Mouse (Mus musculus) urinary bladder, adult 2 months (tissue): Measurements from ENCODE around the gene Retn. TPM values are rescaled to one million over a fixed set of nuclear protein-coding genes. Genes with fewer than 3 reads are reported as not detected.

Experiments used
- DNase-seq: peaks from one replicate; pipeline ENCODE4 v3.0.0; 2022; ENCODE audit warnings: low spot score
- polyA plus RNA-seq: library from polyadenylated mRNA; depleted of rRNA; stranded (reverse); fragments of >200 nt; gene quantifications from 2 replicates; pipeline ENCODE4 v1.2.3, GENCODE M21; 2012; rRNA removed

The Retn gene
- polyA plus RNA-seq: 53.8 and 69.7 TPM in 2 replicates

DNA sequence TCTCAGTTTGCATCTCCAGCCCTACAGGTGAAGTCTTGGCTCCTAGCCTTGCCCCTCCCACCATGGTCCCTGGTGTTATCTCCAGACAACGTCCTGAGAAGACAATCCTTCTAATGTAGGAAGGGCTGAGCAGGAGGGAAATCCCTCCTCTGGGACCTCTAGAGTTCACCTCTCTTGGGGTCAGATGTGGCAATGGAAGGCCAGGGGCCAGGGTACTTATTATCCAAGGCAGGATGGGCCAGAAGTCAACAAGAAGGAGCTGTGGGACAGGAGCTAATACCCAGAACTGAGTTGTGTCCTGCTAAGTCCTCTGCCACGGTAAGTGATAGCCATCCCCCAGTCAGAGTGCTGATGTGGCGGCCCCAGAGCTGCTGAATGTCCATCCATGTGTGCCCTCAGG, at the start of gene Retn:
Gene Retn (plus strand): TSS at position 245 of the 400 bp plus-strand sequence.
- DNase-seq: no peak

DNA sequence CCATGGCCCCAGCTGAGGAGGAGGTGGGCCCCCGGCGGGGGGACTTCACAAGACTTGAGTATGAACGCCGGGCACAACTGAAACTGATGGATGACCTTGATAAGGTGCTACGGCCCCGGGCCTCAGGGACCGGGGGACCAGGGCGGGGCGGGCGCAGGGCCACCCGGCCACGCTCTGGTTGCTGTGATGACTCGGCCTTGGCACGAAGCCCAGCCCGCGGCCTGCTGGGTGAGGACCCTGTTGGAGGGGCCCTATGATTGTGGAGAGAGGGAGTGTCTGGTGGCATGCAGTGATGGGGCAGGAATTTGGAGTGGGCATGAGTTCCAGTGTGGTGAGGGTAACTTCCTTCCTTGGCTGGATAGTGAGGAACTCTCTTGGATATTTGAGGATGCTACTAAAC, 49.0 kb upstream of the Retn start:
- no peak for DNase-seq

DNA sequence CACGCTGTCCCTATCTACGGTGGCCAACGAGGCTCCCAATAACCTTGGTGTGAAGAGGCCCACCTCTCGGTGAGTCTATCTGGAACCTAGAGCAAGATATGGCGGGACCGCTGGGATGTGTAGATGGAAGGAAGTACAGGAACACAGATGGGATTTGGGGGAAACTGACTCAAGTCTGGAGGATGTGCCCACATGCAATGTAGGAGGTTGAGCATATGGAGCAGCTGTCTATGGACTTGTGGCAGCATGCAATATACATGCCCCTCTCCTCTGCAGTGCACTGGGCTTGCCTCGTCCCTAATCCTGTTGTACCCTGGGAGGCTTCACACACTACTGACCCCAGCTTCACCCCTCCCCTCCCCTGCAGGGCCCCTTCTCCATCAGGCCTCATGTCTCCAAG, 47.7 kb upstream of the Retn start:
- no peak for DNase-seq

DNA sequence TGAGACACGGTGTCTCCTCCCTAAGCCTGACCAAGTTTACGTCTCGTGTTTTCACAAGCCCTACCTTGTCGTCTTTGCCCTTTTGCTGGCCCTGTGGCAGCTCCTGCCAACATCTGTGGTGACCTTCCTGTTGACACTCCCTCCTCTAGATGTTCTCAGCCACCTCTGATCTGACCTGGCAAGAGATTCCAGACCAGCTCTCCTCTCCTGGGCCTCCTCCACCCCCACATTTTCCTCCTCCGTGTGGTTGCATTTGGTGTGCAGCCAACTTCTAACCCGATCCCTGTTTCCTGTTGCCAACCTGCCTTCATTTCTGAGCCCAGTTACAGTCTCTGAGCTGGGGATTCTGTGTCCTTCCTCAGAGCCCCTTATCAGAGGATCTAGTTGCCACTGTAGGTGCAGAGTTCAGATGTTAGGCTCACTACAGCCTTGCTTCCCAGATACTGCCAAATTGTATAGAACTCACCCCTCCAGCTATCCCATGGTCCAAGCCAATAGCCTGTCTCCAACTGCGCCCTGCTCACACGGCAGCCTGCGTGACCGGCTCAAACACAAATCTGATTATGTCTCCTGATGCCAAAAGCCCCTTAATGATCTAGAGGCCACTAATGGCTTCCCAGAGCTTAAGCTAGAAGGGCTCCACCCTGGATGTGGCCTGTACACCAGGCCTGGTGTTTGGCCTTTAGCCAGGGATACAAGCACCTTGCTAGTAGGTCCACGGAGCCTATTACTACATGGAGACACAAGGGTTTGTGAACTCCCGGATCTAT, 46.3 kb upstream of the Retn start:
- DNase-seq: no peak

DNA sequence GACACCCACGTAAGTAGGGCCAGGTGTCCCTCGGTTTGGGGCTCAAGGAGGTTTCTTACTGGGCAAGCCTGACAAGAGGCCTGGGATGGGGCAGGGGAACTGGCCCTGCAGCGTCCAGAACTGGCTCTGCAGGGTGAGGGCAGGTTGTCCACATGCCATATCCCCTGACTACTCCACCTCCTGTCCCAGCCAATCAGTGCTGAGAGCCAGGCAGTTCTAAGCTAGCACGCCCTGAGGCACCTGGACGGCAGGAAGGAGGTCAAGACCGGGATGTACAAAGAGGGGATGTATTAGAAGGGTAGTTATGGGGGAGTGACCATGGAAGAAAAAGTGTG, 45.8 kb upstream of the Retn start:
- DNase-seq: no peak

DNA sequence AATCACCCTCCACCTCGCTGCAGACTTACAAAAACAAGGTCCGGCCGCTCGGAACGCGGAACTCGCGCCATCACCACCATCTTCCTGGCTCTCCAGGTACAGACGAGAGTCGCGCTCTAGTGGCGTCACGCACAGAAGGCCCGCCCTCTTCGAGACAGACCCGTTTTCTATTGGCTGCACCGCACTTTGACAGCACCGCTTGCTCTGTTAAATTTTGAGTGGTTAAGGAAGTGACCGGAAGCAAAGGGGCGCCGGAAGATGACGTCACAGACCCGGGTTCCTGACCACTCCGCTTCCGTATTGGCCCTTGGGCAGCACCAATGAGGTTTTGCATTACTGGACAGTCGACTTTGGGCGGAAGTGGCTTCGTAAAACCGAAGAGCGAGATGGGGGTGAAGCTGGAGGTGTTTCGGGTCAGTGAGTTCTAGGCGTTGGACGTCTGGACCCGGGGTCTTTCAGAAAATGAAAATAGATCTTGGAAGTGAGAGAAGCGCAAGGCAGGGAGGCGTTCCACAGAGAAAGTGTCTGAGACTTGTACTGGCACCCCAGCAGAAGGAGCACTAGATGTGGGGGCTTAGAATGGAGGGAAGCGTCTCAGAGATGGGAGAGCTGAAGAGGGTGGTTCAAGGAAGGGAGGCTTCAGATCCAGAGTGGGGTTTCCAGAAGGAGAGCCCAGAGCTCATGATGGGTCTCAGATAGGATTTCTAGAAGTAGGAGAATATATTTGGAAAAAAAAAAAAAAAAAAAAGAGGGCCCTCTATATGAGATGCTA, 34.2 kb upstream of the Retn start, which contains the start of the genes Xab2 and Pet100:
Gene Xab2 (minus strand): TSS at position 118 of the 772 bp plus-strand sequence.
Gene Pet100 (plus strand): TSS at position 350 of the 772 bp plus-strand sequence.
- peak; percentile 88 for DNase-seq

DNA sequence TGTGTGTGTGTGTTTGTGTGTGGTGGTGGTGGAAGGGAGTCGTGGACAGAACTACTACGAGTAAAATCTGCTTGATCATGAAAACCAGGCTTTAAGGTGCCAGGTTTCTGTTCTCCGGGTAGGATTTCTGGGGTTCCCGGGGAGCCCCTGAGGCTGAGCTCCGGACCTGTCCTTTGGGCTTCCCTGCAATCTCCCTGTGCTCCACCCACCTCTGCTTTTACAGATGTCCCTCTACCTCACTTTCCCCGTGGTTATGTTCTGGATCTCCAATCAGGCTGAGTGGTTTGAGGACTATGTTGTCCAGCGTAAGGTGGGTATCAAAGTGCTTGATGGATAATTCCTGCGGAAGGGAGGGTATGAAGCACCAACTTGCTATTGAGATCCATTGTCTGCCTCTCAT, 33.5 kb upstream of the Retn start:
- no peak for DNase-seq

DNA sequence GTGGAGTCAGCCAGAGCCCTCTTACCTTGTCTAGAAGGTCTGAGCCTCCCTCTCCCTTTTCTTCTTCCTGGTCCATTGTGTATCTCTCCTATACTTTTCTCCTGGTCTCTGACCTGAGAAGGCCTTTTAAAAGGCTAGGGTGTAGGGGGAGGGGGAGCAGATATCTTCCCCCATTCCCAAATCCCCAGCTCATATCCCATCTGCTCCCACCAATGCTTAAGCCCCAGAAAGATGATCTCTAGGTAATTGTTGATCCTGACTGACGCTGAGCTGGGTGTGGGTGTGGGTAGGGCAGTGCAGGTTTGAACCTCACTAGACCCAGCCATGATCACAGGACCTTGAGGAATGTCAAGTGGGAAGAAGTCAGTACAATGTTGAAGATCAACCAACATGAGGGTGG, 30.1 kb upstream of the Retn start, which contains the start of gene Pcp2:
Gene Pcp2 (minus strand): TSS at position 101 of the 400 bp plus-strand sequence.
- DNase-seq: no peak

DNA sequence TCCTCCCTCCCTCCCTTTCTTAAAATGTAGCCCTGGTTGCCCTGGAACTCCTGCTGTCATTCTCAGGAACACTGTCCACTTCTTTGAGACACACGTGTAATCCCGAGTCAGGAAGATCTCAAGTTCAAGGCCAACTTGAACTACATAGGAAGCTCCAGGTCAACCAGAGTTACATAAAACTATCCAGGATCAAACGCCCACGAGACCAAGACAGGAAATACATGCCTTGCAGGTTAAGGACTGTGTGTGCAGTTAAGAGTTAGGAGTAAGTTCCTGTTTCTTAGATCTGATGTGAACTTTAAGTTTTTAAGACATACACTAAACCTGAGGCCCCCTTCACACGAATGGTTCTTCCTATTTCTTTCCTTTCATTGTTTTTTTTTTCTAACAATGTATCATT, 28.6 kb upstream of the Retn start:
- no peak for DNase-seq

DNA sequence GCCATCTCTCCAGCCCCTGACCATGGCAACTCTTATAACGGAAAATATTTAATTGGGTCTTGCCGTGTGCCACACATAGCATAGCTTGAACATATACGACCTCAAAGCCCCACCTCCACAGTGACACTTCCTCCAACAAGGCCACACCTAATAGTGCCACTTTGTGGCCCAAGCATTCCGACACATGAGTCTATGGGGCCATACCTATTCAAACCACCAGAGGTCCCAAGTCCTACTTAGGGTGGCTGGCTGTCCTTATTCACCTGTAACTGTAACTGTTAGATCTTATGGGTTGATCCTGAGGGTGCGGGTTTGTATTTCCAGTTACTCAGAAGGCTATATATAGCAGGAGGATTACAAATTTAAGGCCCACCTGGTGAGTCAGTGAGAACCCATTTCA, 27.6 kb upstream of the Retn start:
- no peak for DNase-seq

DNA sequence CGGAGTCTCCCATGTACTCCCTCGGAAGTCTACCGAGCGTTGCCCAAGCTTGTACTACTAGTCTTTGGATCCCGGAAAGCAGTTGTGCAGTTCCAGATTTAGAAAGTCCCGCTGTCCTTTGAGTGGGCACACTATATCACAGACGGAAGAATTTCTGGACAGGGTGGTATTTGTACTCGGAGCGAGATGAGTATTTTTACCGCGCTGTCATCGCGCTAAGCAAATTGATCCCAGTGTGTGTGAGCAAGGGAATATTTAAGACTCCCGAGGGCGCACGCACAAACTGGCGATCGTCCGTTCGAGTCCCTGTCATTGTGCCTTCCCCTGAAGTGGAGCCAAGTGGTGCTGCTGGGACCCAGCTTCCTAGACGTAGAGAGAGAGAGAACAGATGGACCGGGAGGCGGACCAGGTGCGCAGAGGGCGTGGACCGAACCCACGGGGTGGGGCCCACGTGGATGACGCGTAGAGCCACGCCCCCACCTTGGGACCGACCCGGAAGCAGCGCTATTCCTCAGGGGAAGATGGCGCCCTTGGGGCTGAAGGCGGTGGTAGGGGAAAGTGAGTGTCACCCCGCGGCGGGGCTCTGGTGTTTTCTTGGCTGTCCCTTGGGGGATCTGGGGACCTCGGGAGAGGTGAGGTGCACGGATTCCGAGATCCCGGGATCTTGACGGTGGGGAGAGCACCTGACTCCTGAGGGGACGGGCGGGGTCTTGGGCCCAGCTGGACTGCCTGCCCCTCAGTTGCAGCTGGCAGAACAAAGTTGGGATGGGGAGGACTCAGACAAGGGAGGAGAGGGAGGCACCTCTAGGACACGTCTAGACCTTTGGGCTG, 24.7 kb upstream of the Retn start, which contains the start of gene Stxbp2:
Gene Stxbp2 (plus strand): TSS at position 309 of the 831 bp plus-strand sequence.
- DNase-seq: peak; percentile 63

DNA sequence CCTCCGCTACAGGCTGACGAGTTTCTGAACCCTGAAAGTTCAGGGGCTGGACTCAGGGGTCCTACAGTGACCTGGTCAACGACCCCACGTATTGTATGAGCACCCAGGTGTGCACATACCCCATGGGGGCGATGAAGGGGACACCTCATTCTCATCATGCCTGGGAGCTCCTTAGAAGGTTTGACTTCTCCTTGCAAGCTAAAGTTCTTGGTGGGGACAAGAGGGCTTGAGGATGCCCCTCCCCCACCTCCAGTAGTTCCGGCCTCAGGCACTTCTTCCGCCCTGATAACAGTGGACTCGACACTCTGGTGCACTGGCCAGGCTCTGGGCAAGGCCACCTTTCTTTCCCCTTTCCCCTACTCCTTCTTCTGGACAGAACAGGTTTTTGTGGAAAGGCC, 24.1 kb upstream of the Retn start:
- no peak for DNase-seq

DNA sequence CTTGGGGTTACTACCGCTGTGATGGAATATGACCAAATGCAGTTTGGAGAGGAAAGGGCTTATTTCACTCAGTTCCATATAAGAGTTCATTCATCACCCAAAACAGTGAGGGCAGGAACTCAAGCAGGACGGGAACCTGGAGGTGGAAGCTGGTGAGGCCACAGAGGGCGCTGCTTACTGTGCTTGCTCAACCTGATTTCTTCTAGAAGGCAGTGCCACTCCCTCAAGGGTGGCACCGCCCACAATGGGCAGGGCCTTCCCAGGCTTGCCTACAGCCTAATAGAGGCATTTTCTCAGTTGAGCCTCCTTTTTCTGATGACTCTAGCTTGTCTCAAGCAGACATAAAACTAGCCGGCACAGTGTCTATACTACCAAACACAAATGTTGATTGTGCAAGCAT, 9.8 kb upstream of the Retn start:
- no peak for DNase-seq

DNA sequence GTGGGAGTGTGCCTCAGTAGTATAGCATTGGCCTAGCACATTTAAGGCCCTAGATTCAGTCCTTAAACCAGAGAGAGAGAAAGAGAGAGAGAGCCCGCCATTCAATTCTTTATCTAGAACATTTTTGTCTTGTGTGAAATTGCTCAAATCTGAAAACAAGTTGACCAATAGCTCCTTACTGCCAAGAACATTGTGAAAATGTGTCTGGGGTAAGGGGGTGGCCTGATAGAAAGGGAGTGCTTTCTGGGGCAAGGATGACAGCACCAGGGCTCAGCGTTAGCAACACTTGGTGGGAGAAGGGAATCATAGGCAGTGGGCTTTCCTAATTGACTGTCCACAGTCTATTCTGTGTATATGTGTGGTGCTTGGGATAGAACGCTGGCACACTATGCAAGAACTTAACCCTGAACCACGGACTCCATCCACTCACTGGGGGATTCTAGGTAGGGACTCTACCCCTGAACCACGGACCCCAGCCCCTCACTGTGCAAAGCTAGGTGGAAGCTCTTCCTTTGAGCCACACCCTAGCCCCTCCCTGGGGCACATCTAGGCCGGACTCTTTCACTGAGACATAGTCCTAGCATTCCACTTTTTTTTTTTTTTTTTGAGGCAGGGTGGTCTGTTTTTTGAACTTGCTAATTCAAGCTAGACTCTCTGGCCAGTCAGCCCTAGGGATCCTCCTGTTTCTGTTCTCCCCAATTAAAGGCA, 8.6 kb upstream of the Retn start:
- DNase-seq: no peak

DNA sequence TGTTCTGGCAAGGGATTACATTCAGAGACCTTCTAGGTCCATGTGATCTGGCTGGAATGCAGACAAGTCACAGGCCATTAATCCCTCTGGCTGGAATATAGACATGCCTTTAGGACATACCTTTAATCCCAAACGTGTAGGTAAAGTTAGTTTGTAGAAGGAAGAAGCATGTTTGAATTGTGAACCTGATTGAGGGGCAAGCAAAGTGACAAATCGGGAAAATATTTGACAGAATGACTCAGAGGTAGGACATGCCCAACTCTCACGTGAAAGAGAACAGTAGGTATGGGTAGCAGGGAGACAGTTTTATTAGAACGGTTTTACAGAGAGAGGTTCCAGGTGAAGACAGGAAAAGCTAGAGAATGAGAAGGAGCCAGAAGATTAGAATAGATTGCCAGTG, 8.0 kb upstream of the Retn start:
- DNase-seq: no peak

DNA sequence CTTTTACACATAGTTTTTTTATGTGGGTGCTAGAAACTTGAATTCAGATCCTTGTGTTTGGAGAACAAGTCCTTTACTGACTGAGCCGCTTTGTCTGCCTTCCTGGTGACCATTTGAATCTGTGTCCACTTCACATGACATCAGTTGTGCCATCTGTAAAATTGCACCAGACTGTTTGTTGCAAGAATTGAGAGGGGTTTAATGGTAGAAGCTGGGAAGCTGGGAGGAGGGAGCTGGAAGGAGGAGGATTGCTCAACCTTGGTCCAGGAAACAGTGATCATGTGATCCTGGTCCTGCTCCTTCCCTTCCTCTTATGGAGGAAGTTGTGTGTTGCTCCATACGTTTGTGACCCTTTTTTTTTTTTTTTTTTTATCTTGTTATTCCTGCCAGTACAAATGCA, 7.3 kb upstream of the Retn start:
- no peak for DNase-seq

DNA sequence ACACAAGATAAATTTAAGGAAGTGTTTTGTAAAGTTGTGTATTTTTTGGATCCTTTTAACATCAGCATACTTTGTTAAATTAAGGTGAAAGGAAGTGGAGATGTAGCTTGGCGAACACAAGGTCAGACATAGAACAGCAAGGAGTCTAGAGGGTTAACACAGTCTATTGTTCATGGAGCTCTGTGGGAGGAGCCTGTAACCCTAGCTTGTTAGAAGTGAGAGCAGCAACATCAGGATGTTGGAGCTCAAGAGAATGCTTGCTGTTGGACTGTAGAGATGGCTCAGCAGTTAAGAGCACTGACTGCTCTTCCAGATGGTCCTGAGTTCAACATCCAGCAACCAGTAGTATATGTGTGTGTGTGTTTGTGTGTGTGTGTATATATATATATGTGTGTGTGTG, 6.6 kb upstream of the Retn start:
- no peak for DNase-seq

DNA sequence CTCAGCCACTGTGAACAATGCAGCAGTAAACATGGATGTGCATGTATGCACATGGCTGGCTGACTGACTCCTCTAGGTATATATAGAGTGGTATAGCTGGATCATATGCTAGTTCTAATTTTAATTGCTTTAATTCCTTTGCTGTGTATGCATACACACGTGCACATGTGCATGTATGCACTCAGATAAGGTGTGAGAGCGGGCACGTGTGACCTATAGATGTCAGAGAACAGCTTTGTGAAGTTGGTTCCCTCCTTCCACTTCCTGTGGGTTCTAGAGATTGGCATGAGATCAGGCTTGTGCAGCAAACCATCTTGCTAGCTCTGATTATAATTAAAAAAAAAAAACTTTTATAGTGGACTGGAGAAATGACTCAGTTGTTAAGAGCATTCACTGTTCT, 2.7 kb upstream of the Retn start:
- DNase-seq: no peak

DNA sequence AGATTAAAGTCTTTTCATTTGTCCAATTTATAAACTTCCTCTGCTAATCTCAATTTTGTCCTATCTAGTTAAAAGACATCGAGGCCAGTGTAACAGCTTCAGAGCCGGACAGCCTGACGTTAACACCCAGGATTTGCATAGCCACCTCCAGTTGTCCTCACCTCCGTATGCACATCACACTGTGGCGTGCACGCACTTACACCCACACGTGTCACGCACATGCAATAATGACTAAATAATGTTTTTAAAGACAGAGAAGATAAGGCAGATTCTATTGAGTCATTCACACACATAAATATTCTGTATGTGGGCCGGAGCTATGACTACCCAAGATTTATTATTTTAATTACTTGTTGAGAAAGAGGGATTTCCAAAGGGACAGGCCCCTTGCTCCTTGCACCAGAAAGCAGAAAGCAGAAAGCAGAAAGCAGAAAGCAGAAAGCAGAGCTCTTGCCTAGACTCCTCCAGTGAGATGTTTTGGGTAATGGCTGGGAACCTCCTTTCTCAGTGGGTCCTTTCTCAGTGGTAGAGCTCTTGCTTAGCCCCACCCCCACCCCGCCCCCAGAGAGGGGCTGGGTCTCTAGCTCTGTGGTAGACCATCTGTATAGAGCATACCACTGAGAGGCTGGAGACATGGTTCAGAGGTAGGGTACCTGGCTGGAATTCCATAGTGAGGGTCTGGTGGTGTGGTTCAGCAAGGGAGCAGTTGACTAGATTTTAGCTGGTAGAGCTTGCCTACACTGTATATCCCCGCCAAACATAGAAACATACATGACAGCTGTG, 653 bp upstream of the Retn start:
- DNase-seq: no peak

DNA sequence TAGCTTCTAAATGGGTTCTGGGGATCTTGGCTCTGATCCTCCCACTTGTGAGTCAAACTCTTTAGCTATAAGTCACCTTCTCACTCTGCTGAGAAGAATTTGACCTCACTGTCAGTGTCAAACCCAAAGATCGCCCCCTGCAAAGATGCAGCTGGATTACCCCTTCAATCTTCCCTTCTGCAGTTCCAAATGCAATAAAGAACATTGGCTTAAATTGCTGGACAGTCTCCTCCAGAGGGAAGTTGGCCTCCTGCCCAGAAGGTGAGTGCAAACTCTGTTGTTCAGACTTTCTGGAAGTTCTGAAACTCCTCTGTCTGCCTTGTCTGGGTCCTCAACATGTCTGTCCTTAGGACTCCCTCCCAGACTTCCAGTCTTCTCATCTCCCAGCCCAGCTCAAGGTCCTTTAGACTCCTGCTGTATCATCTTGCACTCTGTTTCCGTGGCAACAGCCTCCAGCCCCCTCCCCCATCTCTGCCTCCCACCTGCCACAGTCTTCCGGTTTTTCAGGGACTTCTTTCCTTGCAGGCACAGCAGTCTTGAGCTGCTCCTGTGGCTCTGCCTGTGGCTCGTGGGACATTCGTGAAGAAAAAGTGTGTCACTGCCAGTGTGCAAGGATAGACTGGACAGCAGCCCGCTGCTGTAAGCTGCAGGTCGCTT, 1.3 kb downstream of the Retn start:
- DNase-seq: no peak
